Mouse (Mus musculus): ENCODE measurements around the gene Dnm1. TPM values are rescaled to one million over a fixed set of nuclear protein-coding genes. Genes with fewer than 3 reads are reported as not detected.
"Not testable (repeated sequence)": the region's sequence is repeated elsewhere in the genome, so short reads cannot be mapped to it uniquely, and the experiment has no call there.

Gene Dnm1
- polyA plus RNA-seq, 1 experiment from 2014 or later, result 17.0 TPM

DNA sequence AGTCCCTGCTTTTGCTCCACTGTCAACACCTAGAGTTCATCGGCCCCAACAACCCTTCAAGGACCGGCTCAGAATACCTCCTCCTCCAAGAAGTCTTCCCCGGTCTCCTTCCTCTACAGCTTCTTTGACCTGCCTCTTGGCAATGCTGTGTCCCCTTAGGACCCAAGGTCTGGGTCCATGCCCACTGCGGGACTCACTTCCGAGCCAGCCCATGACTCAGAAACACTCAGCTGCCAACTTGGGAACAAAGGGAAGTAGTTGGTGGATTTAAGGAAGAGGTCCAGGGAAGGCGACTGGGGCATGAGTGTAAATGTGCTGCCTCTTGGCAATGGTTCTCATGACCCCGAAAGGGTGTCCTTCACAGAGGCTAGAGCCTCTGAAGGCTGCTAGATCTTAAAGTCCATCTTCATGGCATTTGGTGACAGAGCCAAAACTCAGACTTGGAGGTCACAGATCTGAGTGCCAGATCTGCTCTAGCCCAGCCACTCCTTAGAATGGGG, 26.9 kb upstream of the Dnm1 start:
- no peak for DNase-seq (ENCODE audit: low spot score)
- H3K4me3 ChIP-seq, result peak overlapping the region; percentile 12; the same call in 1 of the 2 replicates
- peaks cover 52% of the 10 kb centered on the region for H3K27me3 ChIP-seq (ENCODE audit: insufficient read depth, poor library complexity, severe bottlenecking)
- H3K27ac ChIP-seq, result no peak overlapping the region
- 95% methylated on average over 7 of the region's 7 CpGs for whole genome bisulfite sequencing
- peaks cover 50% of the 10 kb centered on the region for H3K36me3 ChIP-seq
- no peaks in the 10 kb centered on the region for H3K9me3 ChIP-seq
- H3K4me1 ChIP-seq (replicated peaks), result peaks cover 19% of the 10 kb centered on the region

DNA sequence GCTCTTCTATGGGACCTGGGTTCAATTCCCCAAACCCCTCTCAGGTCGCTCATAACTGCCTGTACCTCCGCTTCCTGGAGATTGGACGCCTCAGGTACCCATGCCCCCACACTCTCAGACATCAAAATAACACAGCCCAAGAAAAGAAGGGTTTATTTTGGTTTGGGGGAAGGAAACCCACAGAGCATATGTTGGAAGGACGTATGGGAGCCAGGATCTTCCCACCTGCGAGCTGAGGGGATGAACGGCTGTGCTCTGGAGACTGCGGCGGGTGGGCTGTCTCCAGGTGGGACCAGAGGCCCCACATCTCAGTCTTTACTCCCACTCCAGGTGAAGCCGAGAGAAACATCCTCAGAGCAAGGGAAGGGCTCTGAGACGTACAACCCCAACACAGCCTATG, 23.8 kb upstream of the Dnm1 start:
- DNase-seq (ENCODE audit: low spot score), result no peak
- Histone ChIP-seq H3K36me3 (peaks cover 81% of the 10 kb centered on the region), H3K4me1 (replicated peaks) (peaks cover 15% of the 10 kb centered on the region), H3K27me3 (ENCODE audit: insufficient read depth, poor library complexity, severe bottlenecking) (peaks cover 25% of the 10 kb centered on the region), H3K4me3 (no peak overlapping the region), H3K9me3 (no peaks in the 10 kb centered on the region), H3K27ac (no peak overlapping the region)
- 95% methylated on average over 10 of the region's 10 CpGs for WGBS

- DNase-seq (ENCODE audit: low spot score), result no peak
- Histone ChIP-seq H3K27ac (no peak overlapping the region), H3K27me3 (ENCODE audit: insufficient read depth, poor library complexity, severe bottlenecking) (peaks cover 15% of the 10 kb centered on the region), H3K4me3 (no peak overlapping the region), H3K4me1 (replicated peaks) (0 out of 2 replicates have a peak, but pooled peaks cover 1% of the 10 kb centered on the region), H3K9me3 (no peaks in the 10 kb centered on the region), H3K36me3 (peaks cover 96% of the 10 kb centered on the region)
- 91% methylated on average over 13 of the region's 13 CpGs for WGBS
These were observed 22.3 kb upstream of the Dnm1 start for GRCm38 (mm10) chr2:32375317-32375940.

DNA sequence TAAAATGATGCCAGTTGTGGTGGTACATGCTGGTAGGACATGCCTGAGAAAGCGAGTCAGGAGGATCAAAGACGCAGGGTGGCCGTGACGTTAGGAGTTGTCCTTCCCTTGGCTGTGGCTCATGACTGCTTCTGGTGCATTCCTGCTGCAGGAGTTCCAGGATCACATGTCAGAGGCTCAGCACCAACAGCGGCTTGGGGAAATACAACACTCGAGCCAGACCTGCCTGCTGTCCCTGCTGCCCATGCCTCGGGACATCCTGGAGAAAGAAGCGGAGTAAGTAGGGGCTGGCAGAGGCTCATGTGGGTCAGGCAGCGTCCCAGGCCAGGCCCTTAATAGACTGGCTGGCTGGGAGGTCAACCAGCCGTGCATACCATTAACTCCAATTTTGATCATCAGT, 21.1 kb upstream of the Dnm1 start:
- Histone ChIP-seq H3K27me3 (ENCODE audit: insufficient read depth, poor library complexity, severe bottlenecking) (0 out of 2 replicates have a peak, but pooled peaks cover 2% of the 10 kb centered on the region), H3K27ac (no peak overlapping the region), H3K36me3 (peaks cover 100% of the 10 kb centered on the region), H3K4me1 (replicated peaks) (no peaks in the 10 kb centered on the region), H3K4me3 (no peak overlapping the region), H3K9me3 (no peaks in the 10 kb centered on the region)
- no peak for DNase-seq (ENCODE audit: low spot score)
- 88% methylated on average over 10 of the region's 10 CpGs for WGBS

DNA sequence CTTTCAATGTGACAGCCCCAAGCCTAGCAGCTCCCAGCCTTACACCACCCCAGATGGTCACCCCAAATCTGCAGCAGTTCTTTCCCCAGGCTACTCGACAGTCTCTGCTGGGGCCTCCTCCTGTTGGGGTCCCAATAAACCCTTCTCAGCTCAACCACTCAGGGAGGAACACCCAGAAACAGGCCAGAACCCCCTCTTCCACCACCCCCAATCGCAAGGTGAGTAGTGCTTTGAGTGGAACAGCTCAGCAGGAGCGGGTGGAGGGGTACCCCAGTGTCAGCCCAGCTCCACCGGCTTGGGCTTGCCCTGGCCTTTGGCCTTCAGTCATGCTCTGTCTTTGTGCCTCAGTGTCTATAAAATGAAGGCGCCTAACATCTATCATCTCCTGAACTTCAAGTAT, 14.2 kb upstream of the Dnm1 start:
- WGBS, result 91% methylated on average over 5 of the region's 5 CpGs
- H3K4me1 ChIP-seq (replicated peaks), result peaks cover 19% of the 10 kb centered on the region
- no peak overlapping the region for H3K27ac ChIP-seq
- no peaks in the 10 kb centered on the region for H3K27me3 ChIP-seq (ENCODE audit: insufficient read depth, poor library complexity, severe bottlenecking)
- H3K4me3 ChIP-seq, result no peak overlapping the region
- H3K36me3 ChIP-seq, result peaks cover 84% of the 10 kb centered on the region
- no peak for DNase-seq (ENCODE audit: low spot score)
- no peaks in the 10 kb centered on the region for H3K9me3 ChIP-seq

GRCm38 (mm10) chr2:32364121-32364520, 11.0 kb upstream of the Dnm1 start:
- DNase-seq (ENCODE audit: low spot score), result no peak
- H3K27ac ChIP-seq, result no peak overlapping the region
- peaks cover 33% of the 10 kb centered on the region for H3K4me1 ChIP-seq (replicated peaks)
- WGBS, result 86% methylated on average over 8 of the region's 8 CpGs
- H3K27me3 ChIP-seq (ENCODE audit: insufficient read depth, poor library complexity, severe bottlenecking), result peaks cover 13% of the 10 kb centered on the region
- H3K36me3 ChIP-seq, result peaks cover 52% of the 10 kb centered on the region
- H3K4me3 ChIP-seq, result peak overlapping the region; percentile 93
- no peaks in the 10 kb centered on the region for H3K9me3 ChIP-seq

- H3K27me3 ChIP-seq (ENCODE audit: insufficient read depth, poor library complexity, severe bottlenecking), result peaks cover 14% of the 10 kb centered on the region
- peaks cover 33% of the 10 kb centered on the region for H3K4me1 ChIP-seq (replicated peaks)
- no peak for DNase-seq (ENCODE audit: low spot score)
- H3K27ac ChIP-seq, result peak overlapping the region; percentile 94
- 13% methylated on average over 19 of the region's 19 CpGs for WGBS
- no peaks in the 10 kb centered on the region for H3K9me3 ChIP-seq
- peaks cover 46% of the 10 kb centered on the region for H3K36me3 ChIP-seq
- peak overlapping the region; percentile 93 for H3K4me3 ChIP-seq
These were observed 10.4 kb upstream of the Dnm1 start for GRCm38 (mm10) chr2:32363376-32364106.

GRCm38 (mm10) chr2:32362817-32363340, 9.7 kb upstream of the Dnm1 start:
- Histone ChIP-seq H3K4me1 (replicated peaks) (peaks cover 33% of the 10 kb centered on the region), H3K27me3 (ENCODE audit: insufficient read depth, poor library complexity, severe bottlenecking) (peaks cover 19% of the 10 kb centered on the region), H3K9me3 (no peaks in the 10 kb centered on the region), H3K4me3 (peak overlapping the region; percentile 93), H3K36me3 (peaks cover 39% of the 10 kb centered on the region), H3K27ac (peak overlapping the region; percentile 94)
- WGBS, result under 1% methylated on average over 53 of the region's 53 CpGs
- DNase-seq (ENCODE audit: low spot score), result peak; percentile 91

- Histone ChIP-seq H3K4me1 (replicated peaks) (peaks cover 39% of the 10 kb centered on the region), H3K27me3 (ENCODE audit: insufficient read depth, poor library complexity, severe bottlenecking) (peaks cover 22% of the 10 kb centered on the region), H3K4me3 (peak overlapping the region; percentile 93), H3K27ac (peak overlapping the region; percentile 94), H3K36me3 (peaks cover 33% of the 10 kb centered on the region)
- H3K9me3 ChIP-seq; DNase-seq (ENCODE audit: low spot score): not testable (repeated sequence)
- WGBS, result 41% methylated on average over 5 of the region's 5 CpGs
These were observed 9.1 kb upstream of the Dnm1 start for GRCm38 (mm10) chr2:32362274-32362673.

- Histone ChIP-seq H3K27ac (peak overlapping the region; percentile 66), H3K4me1 (replicated peaks) (peaks cover 44% of the 10 kb centered on the region), H3K27me3 (ENCODE audit: insufficient read depth, poor library complexity, severe bottlenecking) (peaks cover 22% of the 10 kb centered on the region), H3K36me3 (peaks cover 25% of the 10 kb centered on the region), H3K9me3 (no peaks in the 10 kb centered on the region), H3K4me3 (peak overlapping the region; percentile 52)
- WGBS, result 1% methylated on average over 24 of the region's 24 CpGs
- peak; percentile 68 for DNase-seq (ENCODE audit: low spot score)
These were observed 8.3 kb upstream of the Dnm1 start for GRCm38 (mm10) chr2:32361437-32361836.

- H3K27ac ChIP-seq, result no peak overlapping the region
- H3K36me3 ChIP-seq, result peaks cover 18% of the 10 kb centered on the region
- peaks cover 22% of the 10 kb centered on the region for H3K27me3 ChIP-seq (ENCODE audit: insufficient read depth, poor library complexity, severe bottlenecking)
- no peaks in the 10 kb centered on the region for H3K9me3 ChIP-seq
- H3K4me3 ChIP-seq, result peak overlapping the region; percentile 52
- H3K4me1 ChIP-seq (replicated peaks), result peaks cover 45% of the 10 kb centered on the region
- WGBS, result 4% methylated on average over 14 of the region's 14 CpGs
- DNase-seq (ENCODE audit: low spot score), result peak; percentile 77
These were observed 7.6 kb upstream of the Dnm1 start for GRCm38 (mm10) chr2:32360741-32361140.

DNA sequence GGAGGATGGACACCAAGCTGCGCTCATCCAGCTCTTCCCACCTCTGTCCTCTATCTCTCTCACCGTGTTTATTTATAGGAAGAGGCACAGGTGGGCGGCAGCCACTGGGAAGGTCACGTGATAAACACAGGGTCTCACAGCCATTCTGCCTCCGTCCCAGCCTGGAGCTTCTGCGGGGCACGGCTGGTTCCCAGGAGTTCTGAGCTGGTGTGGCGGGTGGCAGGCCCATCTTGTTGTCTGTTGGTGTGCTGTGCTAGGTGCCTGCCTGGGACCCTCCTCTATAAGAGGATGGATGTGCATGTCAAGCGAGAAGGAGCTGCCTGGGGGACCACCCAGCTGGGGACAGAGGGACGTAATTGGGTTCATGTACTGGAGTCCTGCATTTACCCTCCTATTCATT, 5.2 kb upstream of the Dnm1 start:
- Histone ChIP-seq H3K36me3 (no peaks in the 10 kb centered on the region), H3K27ac (no peak overlapping the region), H3K9me3 (no peaks in the 10 kb centered on the region), H3K4me3 (no peak overlapping the region), H3K27me3 (ENCODE audit: insufficient read depth, poor library complexity, severe bottlenecking) (peaks cover 22% of the 10 kb centered on the region), H3K4me1 (replicated peaks) (peaks cover 41% of the 10 kb centered on the region)
- DNase-seq (ENCODE audit: low spot score), result no peak
- 68% methylated on average over 10 of the region's 10 CpGs for WGBS

- no peak for DNase-seq (ENCODE audit: low spot score)
- H3K4me1 ChIP-seq (replicated peaks), result peaks cover 43% of the 10 kb centered on the region
- no peak overlapping the region for H3K4me3 ChIP-seq
- H3K36me3 ChIP-seq, result no peaks in the 10 kb centered on the region
- whole genome bisulfite sequencing, result 74% methylated on average over 3 of the region's 3 CpGs
- no peak overlapping the region for H3K27ac ChIP-seq
- H3K9me3 ChIP-seq, result no peaks in the 10 kb centered on the region
- H3K27me3 ChIP-seq (ENCODE audit: insufficient read depth, poor library complexity, severe bottlenecking), result peaks cover 24% of the 10 kb centered on the region
These were observed 4.6 kb upstream of the Dnm1 start for GRCm38 (mm10) chr2:32357710-32358109.

Measured in hindbrain, embryonic 10.5 days (tissue).